Mouse (Mus musculus): ENCODE data around the gene Llcfc1. TPM values are rescaled to one million over a fixed set of nuclear protein-coding genes. Genes with fewer than 3 reads are reported as not detected.

Llcfc1 gene
- polyA plus RNA-seq, 1 experiment, result not detected

GRCm38 (mm10) chr6:41640449-41640848 is 43.8 kb upstream of the Llcfc1 start:
- no peak overlapping the region for H3ac ChIP-seq (ENCODE audit: control insufficient read depth, insufficient read length, low read depth)
- TF ChIP-seq MYOD1 (IDR thresholded peaks at IDR 0.05; ENCODE audit: control insufficient read depth, insufficient read length, low read depth) (no peak), FOSL1 (IDR thresholded peaks at IDR 0.05; ENCODE audit: insufficient read depth, low read length, poor library complexity, severe bottlenecking) (no peak), MAX (IDR thresholded peaks at IDR 0.05) (no peak), CTCF (IDR thresholded peaks at IDR 0.05; ENCODE audit: control insufficient read depth, insufficient read depth, insufficient read length) (no peak), CEBPB (IDR thresholded peaks at IDR 0.05; ENCODE audit: low read depth) (no peak), MYOG (IDR thresholded peaks at IDR 0.05; ENCODE audit: control insufficient read depth, extremely low read depth, insufficient read length) (no peak), USF1 (IDR thresholded peaks at IDR 0.05; ENCODE audit: low read depth) (no peak)
- H3K27me3 ChIP-seq (ENCODE audit: control insufficient read depth, insufficient read depth, insufficient read length), result peaks cover 4% of the 10 kb centered on the region
- no peaks in the 10 kb centered on the region for H3K36me3 ChIP-seq (ENCODE audit: control insufficient read depth, insufficient read depth)
- H3K79me2 ChIP-seq (ENCODE audit: control insufficient read depth, insufficient read depth), result no peaks in the 10 kb centered on the region
- H3K79me3 ChIP-seq (ENCODE audit: low read depth), result no peaks in the 10 kb centered on the region
- no peak overlapping the region for H3K4me3 ChIP-seq (ENCODE audit: insufficient read depth, poor library complexity, severe bottlenecking)

DNA sequence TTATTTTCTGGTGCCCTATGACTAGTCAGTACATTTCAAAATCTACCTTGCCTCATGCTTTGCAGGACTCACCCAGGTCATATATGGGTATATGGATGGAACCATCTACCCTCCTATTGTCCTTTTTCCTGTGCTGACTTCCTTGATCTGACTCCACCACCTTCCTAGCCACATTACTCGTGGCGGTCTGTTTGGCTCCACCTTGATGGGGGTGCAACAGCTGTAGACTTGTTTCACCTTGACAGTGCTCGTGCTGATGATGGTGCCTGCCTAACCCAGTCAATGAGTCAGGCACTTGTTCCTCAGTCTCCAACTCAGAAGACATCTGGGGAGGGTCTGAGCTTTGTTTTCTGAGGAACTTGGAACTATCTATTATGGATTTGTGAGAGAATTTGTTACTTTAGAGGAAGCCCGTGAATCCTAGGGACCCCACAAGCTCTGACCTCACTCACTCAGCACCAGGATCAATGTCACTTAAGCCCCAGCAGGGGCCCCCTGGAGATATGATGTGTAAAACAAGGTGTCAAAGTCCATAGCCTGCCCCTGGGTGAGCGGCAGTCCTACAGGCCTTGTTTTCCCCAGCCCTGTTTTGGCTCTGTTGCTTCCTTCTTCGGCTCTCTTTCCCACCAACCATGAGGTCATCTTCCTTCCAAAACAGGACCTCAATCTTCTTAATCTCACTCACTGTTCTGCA is 42.9 kb upstream of the Llcfc1 start:
- Histone ChIP-seq H3K4me3 (ENCODE audit: insufficient read depth, poor library complexity, severe bottlenecking) (no peak overlapping the region), H3K79me2 (ENCODE audit: control insufficient read depth, insufficient read depth) (no peaks in the 10 kb centered on the region), H3K27me3 (ENCODE audit: control insufficient read depth, insufficient read depth, insufficient read length) (peaks cover 4% of the 10 kb centered on the region), H3K79me3 (ENCODE audit: low read depth) (no peaks in the 10 kb centered on the region), H3ac (ENCODE audit: control insufficient read depth, insufficient read length, low read depth) (no peak overlapping the region), H3K36me3 (ENCODE audit: control insufficient read depth, insufficient read depth) (no peaks in the 10 kb centered on the region)
- TF ChIP-seq USF1 (IDR thresholded peaks at IDR 0.05; ENCODE audit: low read depth), result no peak

DNA sequence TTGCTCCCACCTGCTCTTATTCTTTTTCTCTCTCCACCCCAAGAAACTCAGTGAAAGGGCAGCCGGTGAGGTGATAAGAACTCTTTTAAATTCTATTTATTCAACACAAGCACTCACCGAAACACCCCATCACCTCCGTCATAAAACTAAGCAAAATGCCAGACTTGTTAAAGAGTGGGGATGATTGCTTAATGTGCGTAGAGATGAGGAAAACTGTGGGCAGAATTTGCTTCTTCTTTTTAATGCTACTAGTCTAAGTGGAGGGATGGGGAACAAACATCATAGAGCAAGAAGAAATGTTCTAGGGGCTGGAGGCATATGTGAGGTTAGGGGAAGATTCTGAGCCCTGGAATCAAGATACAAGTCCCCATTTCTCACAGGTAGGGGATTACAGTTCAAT is 41.5 kb upstream of the Llcfc1 start:
- no peaks in the 10 kb centered on the region for H3K36me3 ChIP-seq (ENCODE audit: control insufficient read depth, insufficient read depth)
- no peaks in the 10 kb centered on the region for H3K79me2 ChIP-seq (ENCODE audit: control insufficient read depth, insufficient read depth)
- H3ac ChIP-seq (ENCODE audit: control insufficient read depth, insufficient read length, low read depth), result no peak overlapping the region
- H3K4me3 ChIP-seq (ENCODE audit: insufficient read depth, poor library complexity, severe bottlenecking), result no peak overlapping the region
- no peak for TF ChIP-seq FOSL1 (IDR thresholded peaks at IDR 0.05; ENCODE audit: insufficient read depth, low read length, poor library complexity, severe bottlenecking)
- no peak for TF ChIP-seq USF1 (IDR thresholded peaks at IDR 0.05; ENCODE audit: low read depth)
- no peak for TF ChIP-seq CEBPB (IDR thresholded peaks at IDR 0.05; ENCODE audit: low read depth)
- no peak for TF ChIP-seq MAX (IDR thresholded peaks at IDR 0.05)
- H3K79me3 ChIP-seq (ENCODE audit: low read depth), result no peaks in the 10 kb centered on the region
- H3K27me3 ChIP-seq (ENCODE audit: control insufficient read depth, insufficient read depth, insufficient read length), result peaks cover 8% of the 10 kb centered on the region

GRCm38 (mm10) chr6:41643227-41643626 is 41.0 kb upstream of the Llcfc1 start:
- peaks cover 8% of the 10 kb centered on the region for H3K27me3 ChIP-seq (ENCODE audit: control insufficient read depth, insufficient read depth, insufficient read length)
- H3K79me2 ChIP-seq (ENCODE audit: control insufficient read depth, insufficient read depth), result no peaks in the 10 kb centered on the region
- H3K36me3 ChIP-seq (ENCODE audit: control insufficient read depth, insufficient read depth), result no peaks in the 10 kb centered on the region
- TF ChIP-seq MYOG (IDR thresholded peaks at IDR 0.05; ENCODE audit: control insufficient read depth, extremely low read depth, insufficient read length), result no peak
- TF ChIP-seq MYOD1 (IDR thresholded peaks at IDR 0.05; ENCODE audit: control insufficient read depth, insufficient read length, low read depth), result no peak
- H3ac ChIP-seq (ENCODE audit: control insufficient read depth, insufficient read length, low read depth), result no peak overlapping the region
- H3K79me3 ChIP-seq (ENCODE audit: low read depth), result no peaks in the 10 kb centered on the region
- H3K4me3 ChIP-seq (ENCODE audit: insufficient read depth, poor library complexity, severe bottlenecking), result no peak overlapping the region

DNA sequence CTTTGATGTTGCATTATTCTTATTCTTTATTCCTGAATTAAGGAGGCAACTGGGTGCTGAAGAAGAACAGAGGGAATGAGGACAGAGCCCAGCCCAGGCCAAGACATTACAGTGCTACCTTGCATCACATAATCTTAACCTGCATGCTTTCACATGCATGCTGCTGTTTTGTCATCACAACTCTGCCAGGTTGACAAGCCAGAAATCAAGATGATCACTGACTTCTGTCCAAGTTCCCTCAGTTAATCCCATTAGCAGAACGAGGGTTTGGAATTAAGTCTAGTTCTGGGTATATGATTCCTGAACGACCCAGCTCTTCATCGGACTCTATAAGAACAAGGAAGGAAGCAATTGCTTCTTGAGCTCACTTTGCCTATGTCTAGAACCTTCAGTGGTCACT is 38.0 kb upstream of the Llcfc1 start:
- no peaks in the 10 kb centered on the region for H3K79me2 ChIP-seq (ENCODE audit: control insufficient read depth, insufficient read depth)
- no peak overlapping the region for H3ac ChIP-seq (ENCODE audit: control insufficient read depth, insufficient read length, low read depth)
- TF ChIP-seq FOSL1 (IDR thresholded peaks at IDR 0.05; ENCODE audit: insufficient read depth, low read length, poor library complexity, severe bottlenecking) (no peak), USF1 (IDR thresholded peaks at IDR 0.05; ENCODE audit: low read depth) (no peak), CEBPB (IDR thresholded peaks at IDR 0.05; ENCODE audit: low read depth) (no peak), MYOG (IDR thresholded peaks at IDR 0.05; ENCODE audit: control insufficient read depth, extremely low read depth, insufficient read length) (no peak), MAX (IDR thresholded peaks at IDR 0.05) (no peak), MYOD1 (IDR thresholded peaks at IDR 0.05; ENCODE audit: control insufficient read depth, insufficient read length, low read depth) (no peak), CTCF (IDR thresholded peaks at IDR 0.05; ENCODE audit: control insufficient read depth, insufficient read depth, insufficient read length) (no peak)
- H3K79me3 ChIP-seq (ENCODE audit: low read depth), result no peaks in the 10 kb centered on the region
- H3K36me3 ChIP-seq (ENCODE audit: control insufficient read depth, insufficient read depth), result no peaks in the 10 kb centered on the region
- peaks cover 8% of the 10 kb centered on the region for H3K27me3 ChIP-seq (ENCODE audit: control insufficient read depth, insufficient read depth, insufficient read length)
- H3K4me3 ChIP-seq (ENCODE audit: insufficient read depth, poor library complexity, severe bottlenecking), result no peak overlapping the region

DNA sequence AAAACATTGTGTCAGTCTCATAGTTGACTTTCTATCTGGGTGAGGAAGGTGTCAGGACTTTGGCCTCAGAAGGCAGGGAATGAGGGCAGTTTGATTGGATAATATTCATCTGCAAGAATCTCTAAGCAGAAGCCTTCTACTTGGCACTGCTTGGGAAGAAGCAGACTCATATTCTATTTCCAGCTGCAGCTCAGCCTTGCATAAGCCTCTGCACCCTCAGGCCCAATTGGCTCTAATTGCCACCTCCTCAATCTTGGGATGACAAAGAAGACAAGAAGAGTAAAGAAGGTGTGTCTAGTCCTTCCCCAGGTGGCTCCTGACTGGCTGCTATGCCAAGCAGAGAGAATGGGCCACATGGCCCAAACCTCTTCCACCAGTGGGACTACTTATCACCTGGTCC is 37.6 kb upstream of the Llcfc1 start:
- H3K79me3 ChIP-seq (ENCODE audit: low read depth), result no peaks in the 10 kb centered on the region
- H3K79me2 ChIP-seq (ENCODE audit: control insufficient read depth, insufficient read depth), result no peaks in the 10 kb centered on the region
- TF ChIP-seq CTCF (IDR thresholded peaks at IDR 0.05; ENCODE audit: control insufficient read depth, insufficient read depth, insufficient read length), result no peak
- H3K36me3 ChIP-seq (ENCODE audit: control insufficient read depth, insufficient read depth), result no peaks in the 10 kb centered on the region
- H3ac ChIP-seq (ENCODE audit: control insufficient read depth, insufficient read length, low read depth), result no peak overlapping the region
- peaks cover 8% of the 10 kb centered on the region for H3K27me3 ChIP-seq (ENCODE audit: control insufficient read depth, insufficient read depth, insufficient read length)
- no peak overlapping the region for H3K4me3 ChIP-seq (ENCODE audit: insufficient read depth, poor library complexity, severe bottlenecking)

Measured in C2C12 (cell line).